Mouse (Mus musculus) olfactory bulb, adult 2 months (tissue): ENCODE measurements around the gene Rin1.

Experiments used
- CTCF ChIP-seq: fragments of 200-500 bp; IDR thresholded peaks from 2 replicates; pipeline ENCODE4 v1.5.1; 2012; ENCODE audit warnings: low read depth, mild to moderate bottlenecking, low read length, moderate library complexity; ENCODE audit not compliant: insufficient read depth
- POLR2A ChIP-seq: fragments of 200-500 bp; IDR thresholded peaks from 2 replicates; pipeline ENCODE4 v1.6.1; 2012; ENCODE audit warnings: mild to moderate bottlenecking, low read depth, low read length, moderate library complexity; ENCODE audit not compliant: insufficient read depth

GRCm38 (mm10) chr19:5072389-5073019 lies 22.2 kb downstream of the Rin1 start:
- TF ChIP-seq CTCF (no peak), POLR2A (no peak)
